Mouse (Mus musculus): ENCODE results near the gene Ache. TPM values are rescaled to one million over a fixed set of nuclear protein-coding genes. Genes with fewer than 3 reads are reported as not detected.
A peak's percentile ranks its signal among the peaks of the same experiment; 100 is the strongest.
"Not testable (repeated sequence)": the region's sequence is repeated elsewhere in the genome, so short reads cannot be mapped to it uniquely, and the experiment has no call there.

The Ache gene
- 98.6 and 103 TPM in 2 replicates for polyA plus RNA-seq (2015; fragmentation: Nextera tagmentation; extraction: Ambion mirVana)

DNA sequence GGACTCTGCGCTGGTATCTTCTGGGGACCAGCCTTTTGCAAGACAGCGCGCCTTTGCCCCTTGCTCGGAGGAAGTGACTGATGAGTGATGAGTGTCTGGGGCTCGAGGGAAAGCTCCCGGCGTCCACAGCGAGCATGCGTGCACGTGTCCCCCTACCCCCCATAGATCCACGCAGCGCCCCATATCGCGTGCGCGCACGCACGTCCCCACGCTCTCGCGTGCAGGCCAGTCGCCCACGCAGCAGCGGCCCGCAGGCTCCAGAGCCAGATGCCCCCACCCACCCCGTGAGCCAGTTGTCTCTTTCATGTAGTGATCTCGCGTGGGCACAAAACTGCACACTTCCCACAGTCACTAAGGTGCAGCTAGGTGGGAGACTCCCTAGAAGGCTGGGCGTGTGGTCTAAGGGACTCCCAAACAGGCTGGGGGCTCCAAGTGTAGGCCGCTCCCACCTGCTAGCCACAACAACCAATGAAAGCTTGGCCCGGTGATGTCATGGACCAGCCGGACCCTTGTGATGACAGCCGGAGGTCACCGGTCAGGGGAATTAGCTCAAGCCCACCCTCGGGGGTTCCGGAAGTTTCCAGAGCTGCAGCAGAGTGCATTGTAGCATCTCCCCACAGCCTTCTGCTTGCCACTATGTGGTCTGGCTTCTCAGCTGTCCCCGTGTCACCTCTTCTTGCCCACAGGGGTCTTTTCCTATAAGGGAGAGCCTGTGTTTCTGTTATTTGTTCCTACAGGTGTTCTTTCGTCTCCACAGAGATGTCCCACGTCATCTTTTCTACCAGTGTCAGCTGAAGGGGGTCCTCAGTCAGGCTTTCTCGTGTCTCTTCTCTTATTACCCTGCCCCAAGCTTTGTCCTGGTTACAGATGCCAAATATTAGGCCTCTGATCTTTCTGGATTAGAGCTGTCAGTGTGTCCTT, at the start of gene Ache:
Gene Ache, plus strand, starts transcription at position 488 of the 921 bp plus-strand sequence.
- peak; percentile 84 for ATAC-seq (ENCODE audit: low FRiP score)
- Histone ChIP-seq H3K9ac (replicated peaks) (peak within 1 kb of the TSS; percentile 70), H3K4me3 (replicated peaks) (peak within 1 kb of the TSS; percentile 56), H3K9me3 (replicated peaks) (no peaks in the 10 kb centered on the region), H3K36me3 (no peaks in the 10 kb centered on the region), H3K4me1 (peaks cover 54% of the 10 kb centered on the region), H3K27me3 (replicated peaks) (peaks cover 25% of the 10 kb centered on the region), H3K27ac (replicated peaks) (peak within 1 kb of the TSS; percentile 85), H3K4me2 (peak within 1 kb of the TSS; percentile 93)
- 1% methylated on average over 40 of the region's 40 CpGs for WGBS

DNA sequence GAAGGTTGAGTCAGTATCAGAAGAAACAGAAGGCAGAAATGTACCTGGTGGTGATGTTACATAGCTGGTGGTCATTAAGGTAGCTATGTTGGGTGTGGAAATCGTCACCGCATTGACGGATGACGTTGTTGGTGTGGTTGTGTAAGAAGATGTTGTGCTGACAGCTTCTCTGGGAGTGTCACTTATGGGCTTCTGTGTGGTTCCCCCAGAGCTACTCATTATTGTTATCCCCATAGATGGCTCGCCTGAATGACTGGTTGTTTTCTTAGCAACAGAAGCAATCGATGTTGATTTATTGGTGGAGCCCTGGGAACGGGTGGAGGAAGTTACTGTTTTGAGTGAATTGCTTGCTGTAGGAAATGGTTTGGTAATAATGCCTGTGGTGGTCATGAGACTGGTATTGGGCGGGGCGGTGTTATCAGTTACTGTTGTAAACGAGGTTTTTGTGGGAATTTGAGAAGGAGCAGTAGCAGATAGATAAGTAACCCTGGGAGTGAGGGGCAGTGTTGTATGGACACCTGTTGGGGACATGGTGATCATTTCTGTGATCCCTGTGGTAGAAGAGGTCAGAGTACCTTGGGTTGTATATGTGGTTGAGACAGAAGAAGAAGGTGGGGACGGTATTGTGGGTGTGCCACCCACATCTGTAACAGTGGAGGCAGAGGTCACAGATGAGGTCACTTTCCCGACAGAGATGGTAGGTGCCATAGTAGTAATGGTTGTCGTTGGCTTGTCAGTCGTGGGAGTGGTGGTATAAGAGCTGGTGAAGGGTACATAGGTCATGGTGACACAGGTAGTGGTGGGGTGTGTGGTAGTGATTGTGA, 23.2 kb upstream of the Ache start:
- Histone ChIP-seq H3K4me1 (no peaks in the 10 kb centered on the region), H3K4me3 (replicated peaks) (no peak overlapping the region), H3K36me3 (no peaks in the 10 kb centered on the region), H3K4me2 (no peak overlapping the region), H3K27ac (replicated peaks) (no peak overlapping the region), H3K9me3 (replicated peaks) (no peaks in the 10 kb centered on the region), H3K9ac (replicated peaks) (no peak overlapping the region), H3K27me3 (replicated peaks) (no peaks in the 10 kb centered on the region)
- no peak for ATAC-seq (ENCODE audit: low FRiP score)
- WGBS = 77% methylated on average over 14 of the region's 14 CpGs

DNA sequence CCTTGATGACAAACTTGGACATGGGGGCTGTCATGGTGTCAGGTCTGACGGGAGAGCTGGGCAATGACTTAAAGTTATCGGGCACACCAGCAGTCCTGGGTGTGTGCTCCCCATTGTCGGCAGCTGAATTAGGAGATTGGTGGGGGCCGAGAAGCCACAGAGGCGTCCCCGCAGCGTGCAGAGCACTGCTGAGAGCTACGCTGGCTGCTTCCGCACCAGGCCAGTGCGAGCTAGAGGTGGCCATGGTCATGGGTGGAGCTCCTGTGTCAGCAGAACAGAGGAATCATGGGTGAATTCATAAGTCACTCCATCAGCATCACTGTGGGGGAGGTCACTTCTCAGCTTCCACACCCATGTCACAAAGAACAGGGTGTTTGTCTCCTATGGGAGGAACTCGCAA, 22.5 kb upstream of the Ache start:
- 92% methylated on average over 11 of the region's 11 CpGs for WGBS
- Histone ChIP-seq H3K36me3 (no peaks in the 10 kb centered on the region), H3K27ac (replicated peaks) (no peak overlapping the region), H3K9ac (replicated peaks) (no peak overlapping the region), H3K4me2 (no peak overlapping the region), H3K27me3 (replicated peaks) (no peaks in the 10 kb centered on the region), H3K9me3 (replicated peaks) (no peaks in the 10 kb centered on the region), H3K4me3 (replicated peaks) (no peak overlapping the region), H3K4me1 (no peaks in the 10 kb centered on the region)
- ATAC-seq (ENCODE audit: low FRiP score) = no peak

DNA sequence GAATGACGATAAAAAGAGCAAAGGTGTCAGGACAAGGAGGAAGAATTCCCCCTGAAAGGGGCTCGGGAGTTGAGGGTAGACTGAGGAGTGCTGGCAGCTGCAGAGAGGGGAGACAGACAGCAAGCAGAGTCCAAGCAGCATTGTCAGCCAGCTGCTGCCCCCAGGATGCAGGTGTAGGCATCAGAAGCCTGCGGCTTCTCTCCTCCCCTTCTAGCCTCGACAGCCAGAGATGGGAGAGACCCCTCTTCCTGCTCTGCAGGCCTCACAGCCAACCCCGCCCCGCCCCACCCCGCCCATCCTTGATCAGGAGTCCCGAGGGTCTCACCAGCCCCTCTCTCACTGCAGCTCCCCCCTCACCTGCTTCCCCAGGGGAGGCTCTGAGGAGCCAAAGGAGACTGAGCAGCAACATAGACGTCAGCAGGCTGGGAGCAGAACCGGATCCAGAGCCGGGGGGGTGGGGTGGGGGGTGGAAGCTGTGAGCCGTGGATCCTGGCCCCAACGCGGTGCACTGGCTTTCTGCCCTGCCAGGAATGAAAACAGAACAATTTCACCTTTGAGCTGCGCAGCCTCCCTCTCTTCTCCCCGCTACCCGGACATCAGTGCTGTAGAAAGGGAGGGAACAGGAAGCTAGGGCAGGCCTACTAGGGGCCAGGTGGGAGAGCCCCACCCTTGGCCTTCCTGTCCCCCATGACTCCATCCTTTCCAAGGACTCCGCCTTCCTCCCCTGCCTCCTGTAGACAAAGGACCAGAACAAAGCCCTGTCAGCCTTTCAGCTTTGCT, 19.0 kb upstream of the Ache start:
- ATAC-seq (ENCODE audit: low FRiP score) = no peak
- Histone ChIP-seq H3K9ac (replicated peaks) (no peak overlapping the region), H3K4me3 (replicated peaks) (no peak overlapping the region), H3K4me1 (no peaks in the 10 kb centered on the region), H3K9me3 (replicated peaks) (no peaks in the 10 kb centered on the region), H3K36me3 (no peaks in the 10 kb centered on the region), H3K27ac (replicated peaks) (no peak overlapping the region), H3K4me2 (peak overlapping the region; percentile 19; the same call in 1 of the 2 replicates), H3K27me3 (replicated peaks) (no peaks in the 10 kb centered on the region)
- 36% methylated on average over 17 of the region's 18 CpGs for WGBS

DNA sequence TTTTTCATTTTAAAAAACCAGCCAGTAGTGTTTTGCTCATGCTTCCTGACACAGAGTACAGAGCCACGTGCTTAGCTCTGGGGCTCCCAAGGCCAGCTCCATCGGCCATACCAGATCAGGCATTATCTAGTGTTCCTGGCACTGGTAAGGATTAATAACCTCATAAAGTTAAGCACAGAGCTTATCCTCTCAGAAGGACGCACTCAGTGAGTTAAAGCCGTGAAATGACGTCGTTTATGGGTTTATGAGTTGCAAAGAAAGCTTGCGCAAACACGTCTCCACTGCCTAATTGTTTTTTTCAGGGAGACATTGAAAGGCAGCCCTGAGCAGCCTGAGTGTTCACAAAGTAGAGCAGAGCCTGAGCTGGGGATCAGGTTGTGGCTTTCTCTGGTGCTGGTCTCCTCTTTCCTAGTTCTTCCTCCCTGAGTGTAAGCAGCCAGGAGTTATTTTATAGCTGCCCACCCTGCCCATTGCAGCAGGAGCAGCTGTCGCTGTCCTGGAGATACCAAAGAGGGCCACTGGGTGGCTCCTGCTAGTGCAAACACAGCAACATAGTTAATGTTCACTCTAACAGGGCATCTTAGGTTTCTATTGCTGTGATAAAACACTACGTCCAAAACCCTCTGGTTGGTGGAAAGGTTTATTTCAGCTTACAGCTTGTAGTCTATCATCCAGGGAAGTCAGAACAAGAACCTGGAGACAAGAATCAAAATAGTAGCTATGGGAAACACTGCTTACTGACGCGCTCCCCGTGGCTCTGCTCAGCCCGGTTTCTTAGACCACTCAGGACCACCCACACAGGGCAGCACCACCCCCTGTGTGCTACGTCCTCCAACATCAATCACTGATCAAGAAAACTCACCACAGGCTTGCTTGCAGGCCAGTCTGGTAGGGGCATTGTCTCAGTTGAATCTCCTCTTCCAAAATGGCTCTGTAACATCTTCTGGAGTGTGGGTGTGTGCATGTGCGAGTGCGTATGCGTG, 9.7 kb upstream of the Ache start:
- H3K9ac ChIP-seq (replicated peaks) = peak overlapping the region; percentile 30; the same call in 1 of the 2 replicates
- no peaks in the 10 kb centered on the region for H3K36me3 ChIP-seq
- no peaks in the 10 kb centered on the region for H3K27me3 ChIP-seq (replicated peaks)
- ATAC-seq (ENCODE audit: low FRiP score) = peak; percentile 88
- H3K9me3 ChIP-seq (replicated peaks) = no peaks in the 10 kb centered on the region
- peaks cover 9% of the 10 kb centered on the region for H3K4me1 ChIP-seq
- H3K4me2 ChIP-seq = peak overlapping the region; percentile 49
- peak overlapping the region; percentile 82 for H3K27ac ChIP-seq (replicated peaks)
- peak overlapping the region; percentile 0; the same call in 1 of the 2 replicates for H3K4me3 ChIP-seq (replicated peaks)
- 21% methylated on average over 18 of the region's 18 CpGs for WGBS

DNA sequence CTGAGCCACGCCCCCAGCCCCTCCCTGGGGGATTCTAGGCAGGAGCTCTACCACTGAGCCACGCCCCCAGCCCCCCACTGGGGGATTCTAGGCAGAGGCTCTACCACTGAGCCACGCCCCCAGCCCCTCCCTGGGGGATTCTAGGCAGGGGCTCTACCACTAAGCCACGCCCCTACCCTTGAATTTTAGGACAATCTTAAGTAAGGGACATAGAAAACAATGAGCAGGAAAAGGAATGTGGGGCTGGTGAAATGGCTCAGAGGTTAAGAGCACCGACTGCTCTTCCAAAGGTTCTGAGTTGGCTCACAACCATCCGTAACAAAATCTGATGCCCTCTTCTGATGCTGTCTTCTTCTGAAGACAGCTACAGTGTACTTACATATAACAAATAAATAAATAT, 2.9 kb upstream of the Ache start:
- H3K27me3 ChIP-seq (replicated peaks); ATAC-seq (ENCODE audit: low FRiP score); H3K4me2 ChIP-seq; H3K36me3 ChIP-seq; H3K4me3 ChIP-seq (replicated peaks); H3K9ac ChIP-seq (replicated peaks); H3K9me3 ChIP-seq (replicated peaks); H3K27ac ChIP-seq (replicated peaks): not testable (repeated sequence)
- WGBS = 88% methylated on average over 5 of the region's 6 CpGs
- H3K4me1 ChIP-seq = peaks cover 34% of the 10 kb centered on the region

DNA sequence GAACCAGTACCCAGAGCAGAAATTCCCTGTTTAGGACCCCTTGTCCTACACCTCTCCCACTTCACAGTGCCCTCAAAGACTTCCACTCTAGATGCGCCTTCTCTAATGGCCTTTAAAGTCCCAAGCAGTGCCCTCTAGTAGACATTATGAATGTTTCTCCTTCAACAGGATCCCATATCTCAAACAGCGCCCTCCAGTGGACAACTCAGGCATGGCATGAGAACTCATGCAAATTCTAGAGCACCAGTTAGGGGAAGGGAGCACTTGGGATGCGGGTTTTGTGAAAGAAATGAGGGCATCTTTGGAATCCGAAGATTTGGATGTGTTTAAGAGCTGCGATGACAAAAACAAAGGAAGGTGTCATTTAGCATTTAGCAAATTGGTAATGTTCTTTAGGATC, 2.3 kb upstream of the Ache start:
- Histone ChIP-seq H3K4me3 (replicated peaks) (no peak overlapping the region), H3K4me1 (peaks cover 40% of the 10 kb centered on the region), H3K27me3 (replicated peaks) (peaks cover 10% of the 10 kb centered on the region), H3K36me3 (no peaks in the 10 kb centered on the region), H3K4me2 (no peak overlapping the region), H3K9ac (replicated peaks) (no peak overlapping the region), H3K27ac (replicated peaks) (no peak overlapping the region), H3K9me3 (replicated peaks) (no peaks in the 10 kb centered on the region)
- 68% methylated on average over 5 of the region's 5 CpGs for WGBS
- no peak for ATAC-seq (ENCODE audit: low FRiP score)

DNA sequence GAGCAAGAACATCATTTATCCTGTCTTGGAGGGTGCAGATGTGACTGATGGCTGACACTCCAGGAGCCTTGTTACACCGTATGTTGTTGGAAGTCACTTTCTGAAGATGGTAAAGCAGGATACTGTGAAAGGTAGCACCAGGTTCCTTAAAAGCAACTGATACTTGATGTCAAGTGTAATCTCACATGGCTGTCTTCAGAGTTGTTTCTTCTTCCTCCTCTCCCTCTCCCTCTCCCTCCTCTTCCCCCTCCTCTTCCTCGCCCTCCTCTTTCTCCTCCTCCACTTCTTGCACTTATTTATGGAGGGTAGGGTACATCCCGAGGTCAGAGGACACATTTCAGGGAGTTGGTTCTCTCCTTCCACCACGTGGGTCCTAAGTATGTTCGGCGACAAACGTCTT, 1.3 kb upstream of the Ache start:
- ATAC-seq (ENCODE audit: low FRiP score) = no peak
- H3K27me3 ChIP-seq (replicated peaks) = peaks cover 18% of the 10 kb centered on the region
- H3K36me3 ChIP-seq = no peaks in the 10 kb centered on the region
- WGBS = 57% methylated on average over 7 of the region's 7 CpGs
- peaks cover 49% of the 10 kb centered on the region for H3K4me1 ChIP-seq
- H3K4me3 ChIP-seq (replicated peaks) = peak overlapping the region; percentile 56
- H3K9ac ChIP-seq (replicated peaks) = peak overlapping the region; percentile 70; the same call in 1 of the 2 replicates
- H3K9me3 ChIP-seq (replicated peaks) = no peaks in the 10 kb centered on the region
- peak overlapping the region; percentile 93 for H3K4me2 ChIP-seq
- H3K27ac ChIP-seq (replicated peaks) = peak overlapping the region; percentile 85

DNA sequence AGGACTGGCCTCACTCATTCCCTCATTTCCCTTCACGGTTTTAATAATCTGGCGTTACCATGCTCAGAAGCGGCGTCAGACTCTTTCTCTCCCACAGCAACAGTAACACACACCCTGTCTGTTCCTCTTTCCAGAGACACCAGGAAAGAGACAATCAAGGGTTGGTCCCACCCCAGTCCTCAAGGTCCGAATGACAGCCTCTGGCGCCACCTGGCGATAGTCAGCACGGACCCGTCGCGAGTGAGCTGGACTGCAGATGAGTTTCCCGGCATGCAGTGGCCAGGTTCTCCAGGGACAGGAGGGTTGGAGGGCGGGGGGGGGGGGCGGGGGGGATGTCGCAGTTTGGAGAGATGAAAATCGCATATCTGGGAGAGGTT, 676 bp upstream of the Ache start:
- WGBS = 0% methylated on average over 14 of the region's 16 CpGs
- peak; percentile 87 for ATAC-seq (ENCODE audit: low FRiP score)
- Histone ChIP-seq H3K9ac (replicated peaks) (peak overlapping the region; percentile 70), H3K4me2 (peak overlapping the region; percentile 93), H3K27ac (replicated peaks) (peak overlapping the region; percentile 85), H3K4me1 (peaks cover 51% of the 10 kb centered on the region), H3K9me3 (replicated peaks) (no peaks in the 10 kb centered on the region), H3K36me3 (no peaks in the 10 kb centered on the region), H3K27me3 (replicated peaks) (peaks cover 19% of the 10 kb centered on the region), H3K4me3 (replicated peaks) (peak overlapping the region; percentile 56)

DNA sequence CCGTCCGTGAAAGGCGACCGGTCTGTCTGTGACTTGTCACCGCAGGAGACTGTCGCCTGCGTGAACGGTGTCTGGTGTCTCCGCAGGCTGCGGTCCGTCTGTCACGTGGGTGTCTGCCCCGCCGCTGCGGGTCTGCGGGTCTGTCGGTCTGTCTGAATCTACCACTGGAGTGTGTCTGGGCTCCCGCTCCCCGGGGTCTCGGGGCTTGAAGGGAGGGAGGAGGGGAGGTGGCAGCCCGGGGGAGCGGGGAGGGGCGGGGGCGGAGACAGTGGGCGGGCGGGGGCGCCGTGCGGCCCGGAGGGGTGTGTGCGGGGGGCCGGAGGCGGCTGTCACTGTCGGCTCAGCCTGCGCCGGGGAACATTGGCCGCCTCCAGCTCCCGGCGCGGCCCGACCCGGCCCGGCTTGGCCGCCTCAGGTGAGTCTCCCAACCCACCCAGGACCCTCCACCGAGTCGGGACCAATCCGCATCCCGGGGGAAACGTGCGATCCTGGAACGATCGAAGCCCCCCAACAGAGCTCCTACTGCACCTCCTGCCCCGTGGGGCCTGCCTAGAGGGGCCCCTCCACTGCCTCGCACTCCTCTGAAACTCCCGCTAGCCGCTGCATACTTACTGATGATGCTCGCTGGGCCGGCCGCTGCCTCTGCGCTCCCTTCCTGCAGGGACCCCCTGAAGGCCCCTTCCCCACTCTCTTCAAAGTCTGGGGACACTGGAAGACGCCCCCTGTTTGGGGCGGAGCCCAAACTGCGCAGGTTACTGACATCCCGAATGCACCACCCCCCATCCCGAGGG, 829 bp downstream of the Ache start:
- peak overlapping the region; percentile 85 for H3K27ac ChIP-seq (replicated peaks)
- no peaks in the 10 kb centered on the region for H3K36me3 ChIP-seq
- under 1% methylated on average over 49 of the region's 65 CpGs for WGBS
- H3K4me3 ChIP-seq (replicated peaks) = peak overlapping the region; percentile 56
- no peaks in the 10 kb centered on the region for H3K9me3 ChIP-seq (replicated peaks)
- H3K27me3 ChIP-seq (replicated peaks) = peaks cover 25% of the 10 kb centered on the region
- H3K4me1 ChIP-seq = peaks cover 62% of the 10 kb centered on the region
- H3K9ac ChIP-seq (replicated peaks) = peak overlapping the region; percentile 70
- H3K4me2 ChIP-seq = peak overlapping the region; percentile 93
- ATAC-seq (ENCODE audit: low FRiP score) = peak; percentile 22
